Mouse (Mus musculus): Measurements from ENCODE around the gene Cfap97d1. TPM values are rescaled to one million over a fixed set of nuclear protein-coding genes. Genes with fewer than 3 reads are reported as not detected.

The Cfap97d1 gene
- total RNA-seq (2014; fragmentation: Nextera tagmentation) (not detected in 2 replicates), total RNA-seq (2017) (not detected in 2 replicates), polyA plus RNA-seq (2012) (not detected in 2 replicates)

DNA sequence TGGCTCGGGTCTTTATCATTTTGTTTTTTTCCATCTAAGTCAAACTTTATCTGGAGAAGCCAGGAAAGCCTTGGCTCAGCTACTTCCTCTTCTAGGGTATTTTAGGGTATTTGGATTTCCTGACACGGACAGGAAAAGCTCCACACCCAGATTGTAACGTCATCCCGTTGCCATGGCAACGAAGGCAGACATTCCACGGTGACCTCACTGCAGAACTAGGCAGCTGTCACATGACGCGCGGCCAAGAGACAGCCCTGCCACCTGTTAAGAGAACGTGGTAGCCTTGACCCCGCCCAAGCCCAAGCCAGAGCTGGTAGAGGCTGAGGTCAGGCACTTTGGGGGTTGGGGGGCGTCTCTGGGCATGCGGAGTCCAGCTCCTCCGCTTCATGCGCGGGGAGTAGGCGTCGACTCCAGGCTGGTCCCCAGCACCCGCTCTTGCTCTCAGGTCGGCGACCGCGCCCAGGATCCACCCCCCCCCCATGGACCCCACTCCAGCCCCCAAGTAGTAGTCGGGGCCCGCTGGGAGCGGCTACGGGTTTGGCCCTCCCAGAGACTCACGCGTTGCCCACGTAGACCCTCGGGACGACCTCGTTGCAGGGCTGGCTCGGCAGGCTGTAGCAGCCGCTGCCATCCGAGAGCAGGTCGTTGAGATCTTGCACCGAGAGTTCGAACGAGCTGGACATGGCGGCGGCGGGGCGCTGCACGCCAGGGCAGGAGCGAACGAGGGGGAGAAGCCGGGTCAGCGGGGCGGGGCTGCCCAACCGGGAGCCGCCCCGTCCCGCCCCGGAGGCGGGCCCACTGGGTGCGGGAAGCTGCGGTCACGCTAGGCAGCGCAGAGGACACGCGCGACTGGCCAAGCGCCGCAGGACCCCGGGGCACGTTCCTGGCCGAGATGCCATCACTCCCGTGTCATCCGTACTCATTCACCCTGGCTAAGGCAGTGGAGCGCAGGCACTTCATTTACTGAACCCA, at the start of gene Cfap97d1:
Gene Cfap97d1, plus strand, starts transcription at position 226 of the 972 bp plus-strand sequence.
- TF ChIP-seq GATA2 (IDR thresholded peaks at IDR 0.05; ENCODE audit: borderline replicate concordance, low read depth, low read length) (no peak), POLR2AphosphoS5 (IDR thresholded peaks at IDR 0.05; ENCODE audit: insufficient replicate concordance, low read depth, low read length) (no peak), TAL1 (conservative IDR thresholded peaks at IDR 0.05; ENCODE audit: low read depth, low read length) (no peak), GATA1 (IDR thresholded peaks at IDR 0.05; ENCODE audit: borderline replicate concordance, low read length) (no peak), CTCF (IDR thresholded peaks at IDR 0.05; ENCODE audit: low read depth, low read length) (no peak)
- Histone ChIP-seq H3K36me3 (replicated peaks) (no peaks in the 10 kb centered on the region), H3K4me3 (ENCODE audit: low read depth, low read length) (peak within 1 kb of the TSS; percentile 67), H3K4me1 (ENCODE audit: insufficient read depth, low read depth, low read length) (peaks cover 18% of the 10 kb centered on the region), H3K27me3 (ENCODE audit: insufficient read depth, low read length) (peaks cover 40% of the 10 kb centered on the region), H3K9me3 (replicated peaks) (no peaks in the 10 kb centered on the region)
- DNase-seq (ENCODE audit: low spot score): peak; percentile 19
- peak; percentile 88 for ATAC-seq (ENCODE audit: extremely low read depth, insufficient number of reproducible peaks, low FRiP score, poor library complexity, severe bottlenecking)

DNA sequence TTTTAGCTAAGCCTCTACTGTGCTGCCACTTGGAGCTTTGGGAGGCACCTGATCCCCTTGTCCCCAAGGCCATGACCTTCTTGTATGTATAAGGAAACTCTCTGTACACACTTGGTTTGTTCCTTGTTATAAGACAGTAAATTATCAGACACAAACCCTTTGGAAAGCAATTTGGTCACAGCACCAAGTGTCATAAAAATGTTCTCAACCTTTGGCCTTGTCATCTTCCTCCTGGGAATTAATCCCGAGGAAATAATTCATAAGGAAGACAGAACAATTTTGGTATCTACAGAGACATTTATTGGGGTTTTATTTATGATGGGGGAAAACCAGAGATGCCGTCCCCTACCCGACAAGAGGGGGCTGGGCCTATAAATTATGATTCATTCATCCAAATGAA, 48.3 kb upstream of the Cfap97d1 start:
- Histone ChIP-seq H3K4me1 (ENCODE audit: insufficient read depth, low read depth, low read length) (no peaks in the 10 kb centered on the region), H3K9me3 (replicated peaks) (no peaks in the 10 kb centered on the region), H3K27me3 (ENCODE audit: insufficient read depth, low read length) (peaks cover 29% of the 10 kb centered on the region), H3K4me3 (ENCODE audit: low read depth, low read length) (no peak overlapping the region), H3K36me3 (replicated peaks) (no peaks in the 10 kb centered on the region)
- ATAC-seq (ENCODE audit: extremely low read depth, insufficient number of reproducible peaks, low FRiP score, poor library complexity, severe bottlenecking) (no peak), DNase-seq (ENCODE audit: low spot score) (no peak)
- TF ChIP-seq CTCF (IDR thresholded peaks at IDR 0.05; ENCODE audit: low read depth, low read length): no peak

DNA sequence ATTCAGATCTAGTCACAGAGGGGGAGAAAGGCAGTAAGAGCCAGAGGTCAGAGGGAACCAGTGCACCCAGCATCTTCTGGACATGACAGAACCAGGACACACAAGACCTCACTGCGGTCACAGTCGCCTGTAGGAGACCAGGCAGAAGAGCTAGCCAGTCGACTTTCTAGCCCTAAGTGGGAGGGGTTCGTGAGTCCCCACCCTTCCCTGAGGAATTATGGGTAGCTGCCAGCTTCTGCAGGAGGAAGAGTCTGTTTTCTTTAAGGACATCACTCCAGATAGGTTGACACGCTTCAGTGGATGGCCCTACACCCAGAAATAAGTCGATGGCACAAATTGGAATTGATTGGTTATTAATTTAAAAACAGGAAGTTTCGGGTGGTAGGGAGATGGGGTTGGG, 47.7 kb upstream of the Cfap97d1 start:
- TF ChIP-seq CTCF (IDR thresholded peaks at IDR 0.05; ENCODE audit: low read depth, low read length) (no peak), GATA2 (IDR thresholded peaks at IDR 0.05; ENCODE audit: borderline replicate concordance, low read depth, low read length) (no peak), TAL1 (conservative IDR thresholded peaks at IDR 0.05; ENCODE audit: low read depth, low read length) (no peak), POLR2AphosphoS5 (IDR thresholded peaks at IDR 0.05; ENCODE audit: insufficient replicate concordance, low read depth, low read length) (no peak), GATA1 (IDR thresholded peaks at IDR 0.05; ENCODE audit: borderline replicate concordance, low read length) (no peak)
- DNase-seq (ENCODE audit: low spot score) (no peak), ATAC-seq (ENCODE audit: extremely low read depth, insufficient number of reproducible peaks, low FRiP score, poor library complexity, severe bottlenecking) (no peak)
- Histone ChIP-seq H3K4me3 (ENCODE audit: low read depth, low read length) (no peak overlapping the region), H3K36me3 (replicated peaks) (no peaks in the 10 kb centered on the region), H3K27me3 (ENCODE audit: insufficient read depth, low read length) (peaks cover 29% of the 10 kb centered on the region), H3K9me3 (replicated peaks) (no peaks in the 10 kb centered on the region), H3K4me1 (ENCODE audit: insufficient read depth, low read depth, low read length) (no peaks in the 10 kb centered on the region)

GRCm38 (mm10) chr11:101937108-101937507, 47.0 kb upstream of the Cfap97d1 start:
- no peak for TF ChIP-seq POLR2AphosphoS5 (IDR thresholded peaks at IDR 0.05; ENCODE audit: insufficient replicate concordance, low read depth, low read length)
- no peak for TF ChIP-seq GATA1 (IDR thresholded peaks at IDR 0.05; ENCODE audit: borderline replicate concordance, low read length)
- TF ChIP-seq CTCF (IDR thresholded peaks at IDR 0.05; ENCODE audit: low read depth, low read length): no peak
- TF ChIP-seq GATA2 (IDR thresholded peaks at IDR 0.05; ENCODE audit: borderline replicate concordance, low read depth, low read length): no peak
- no peak for TF ChIP-seq TAL1 (conservative IDR thresholded peaks at IDR 0.05; ENCODE audit: low read depth, low read length)
- H3K9me3 ChIP-seq (replicated peaks): no peaks in the 10 kb centered on the region
- H3K27me3 ChIP-seq (ENCODE audit: insufficient read depth, low read length): peaks cover 29% of the 10 kb centered on the region
- ATAC-seq (ENCODE audit: extremely low read depth, insufficient number of reproducible peaks, low FRiP score, poor library complexity, severe bottlenecking): no peak
- H3K36me3 ChIP-seq (replicated peaks): no peaks in the 10 kb centered on the region
- no peak for DNase-seq (ENCODE audit: low spot score)
- no peak overlapping the region for H3K4me3 ChIP-seq (ENCODE audit: low read depth, low read length)
- H3K4me1 ChIP-seq (ENCODE audit: insufficient read depth, low read depth, low read length): no peaks in the 10 kb centered on the region

- DNase-seq (ENCODE audit: low spot score) (no peak), ATAC-seq (ENCODE audit: extremely low read depth, insufficient number of reproducible peaks, low FRiP score, poor library complexity, severe bottlenecking) (no peak)
- Histone ChIP-seq H3K36me3 (replicated peaks) (no peaks in the 10 kb centered on the region), H3K4me1 (ENCODE audit: insufficient read depth, low read depth, low read length) (no peaks in the 10 kb centered on the region), H3K27me3 (ENCODE audit: insufficient read depth, low read length) (peaks cover 24% of the 10 kb centered on the region), H3K9me3 (replicated peaks) (no peaks in the 10 kb centered on the region; the same call in 1 of the 2 replicates), H3K4me3 (ENCODE audit: low read depth, low read length) (no peak overlapping the region)
- TF ChIP-seq TAL1 (conservative IDR thresholded peaks at IDR 0.05; ENCODE audit: low read depth, low read length) (no peak), GATA1 (IDR thresholded peaks at IDR 0.05; ENCODE audit: borderline replicate concordance, low read length) (no peak), CTCF (IDR thresholded peaks at IDR 0.05; ENCODE audit: low read depth, low read length) (no peak), GATA2 (IDR thresholded peaks at IDR 0.05; ENCODE audit: borderline replicate concordance, low read depth, low read length) (no peak), POLR2AphosphoS5 (IDR thresholded peaks at IDR 0.05; ENCODE audit: insufficient replicate concordance, low read depth, low read length) (no peak)
Observed at GRCm38 (mm10) chr11:101943055-101943454, 41.0 kb upstream of the Cfap97d1 start.

GRCm38 (mm10) chr11:101946525-101946924, 37.6 kb upstream of the Cfap97d1 start:
- H3K4me3 ChIP-seq (ENCODE audit: low read depth, low read length): no peak overlapping the region
- no peaks in the 10 kb centered on the region for H3K4me1 ChIP-seq (ENCODE audit: insufficient read depth, low read depth, low read length)
- no peak for DNase-seq (ENCODE audit: low spot score)
- no peak for ATAC-seq (ENCODE audit: extremely low read depth, insufficient number of reproducible peaks, low FRiP score, poor library complexity, severe bottlenecking)
- H3K36me3 ChIP-seq (replicated peaks): no peaks in the 10 kb centered on the region
- no peak for TF ChIP-seq GATA1 (IDR thresholded peaks at IDR 0.05; ENCODE audit: borderline replicate concordance, low read length)
- no peak for TF ChIP-seq GATA2 (IDR thresholded peaks at IDR 0.05; ENCODE audit: borderline replicate concordance, low read depth, low read length)
- TF ChIP-seq TAL1 (conservative IDR thresholded peaks at IDR 0.05; ENCODE audit: low read depth, low read length): no peak
- no peak for TF ChIP-seq CTCF (IDR thresholded peaks at IDR 0.05; ENCODE audit: low read depth, low read length)
- TF ChIP-seq POLR2AphosphoS5 (IDR thresholded peaks at IDR 0.05; ENCODE audit: insufficient replicate concordance, low read depth, low read length): no peak
- H3K9me3 ChIP-seq (replicated peaks): no peaks in the 10 kb centered on the region; the same call in 1 of the 2 replicates
- H3K27me3 ChIP-seq (ENCODE audit: insufficient read depth, low read length): peaks cover 27% of the 10 kb centered on the region
